18 mouse cellular contexts compared by ENCODE assay signal in the genomic region with DNA sequence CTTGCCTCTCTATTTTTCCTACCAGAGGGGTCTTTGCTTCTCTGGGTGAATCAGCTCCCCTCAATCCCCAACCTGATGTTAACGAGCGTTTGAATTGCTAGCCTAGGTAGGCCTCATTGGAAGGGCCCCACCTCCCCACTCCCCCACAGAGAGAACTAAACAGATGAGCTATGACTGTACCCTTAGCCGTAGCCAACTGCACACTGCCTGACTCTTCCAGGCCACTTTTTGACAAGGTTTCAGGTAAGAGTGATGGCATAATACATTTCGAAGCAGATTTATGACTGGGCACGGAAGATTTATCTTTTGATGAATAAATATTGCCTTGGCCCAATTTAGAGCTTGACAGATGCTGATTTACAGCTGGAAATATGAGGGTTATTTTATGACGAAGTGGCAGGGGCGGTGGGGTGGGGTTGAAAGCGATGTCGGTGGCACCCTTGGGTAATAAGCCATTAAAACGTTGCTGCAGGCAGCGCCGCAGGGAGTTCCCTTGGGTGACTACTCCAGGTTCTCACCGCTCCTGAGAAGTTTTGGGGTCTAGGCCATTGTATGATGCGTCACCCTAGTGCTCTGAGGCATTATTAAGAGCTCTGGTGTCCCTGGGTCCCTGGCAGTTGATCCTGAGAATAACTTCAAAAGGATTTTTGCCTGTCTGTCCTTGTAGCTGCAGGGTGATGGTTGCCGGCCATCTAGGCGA.
"Had no signal": no experiment of that assay in that cellular context is flagged by ENCODE, and none has a peak within 500 bp of the region (broad histone marks: within the 10 kb centered on the region; RNA-seq: fewer than 3 reads in every experiment).

No protein-coding gene starts in this region.

- H3K9me3 ChIP-seq: limb, embryonic 12.5 days; liver, embryonic 13.5 days; lung, embryonic 15.5 days; megakaryocyte, embryonic 14.5 days; neural tube, embryonic 12.5 days had no signal

- H3K27ac ChIP-seq: limb, embryonic 12.5 days; liver, embryonic 13.5 days; lung, embryonic 15.5 days; macrophage; neural tube, embryonic 12.5 days had no signal

- H3K36me3 ChIP-seq: liver, embryonic 13.5 days; lung, embryonic 15.5 days had no signal

- H3K9ac ChIP-seq: limb, embryonic 12.5 days; liver, embryonic 13.5 days; liver, postnatal 0 days; lung, embryonic 15.5 days; neural tube, embryonic 12.5 days had no signal

- H3K4me3 ChIP-seq: limb, embryonic 12.5 days; liver, embryonic 13.5 days; lung, embryonic 15.5 days; megakaryocyte, embryonic 14.5 days; myocyte; neural tube, embryonic 12.5 days had no signal

- DNase-seq: kidney, adult 18-20 months; kidney, postnatal 14 days; layer of hippocampus, postnatal 36 days; liver; liver, embryonic 13.5 days; liver, postnatal 0 days; lung, postnatal 14 days; retina, postnatal 1 day; right cerebral cortex, postnatal 4 days; spleen, adult 18-20 months; thymus, adult 2 months; thymus, postnatal 25 days had no signal

- H3K27me3 ChIP-seq: limb, embryonic 12.5 days; liver, embryonic 13.5 days; lung, embryonic 15.5 days; megakaryocyte, embryonic 14.5 days; neural tube, embryonic 12.5 days had no signal

- ATAC-seq: liver, postnatal 0 days had no signal

- H3K4me1 ChIP-seq: neural tube, embryonic 12.5 days had no signal

- H3K4me2 ChIP-seq: limb, embryonic 12.5 days; liver, embryonic 13.5 days; lung, embryonic 15.5 days; neural tube, embryonic 12.5 days had no signal
